Mouse (Mus musculus) ES-Bruce4 (cell line): Measurements from ENCODE around the gene Wasf1. TPM values are rescaled to one million over a fixed set of nuclear protein-coding genes. Genes with fewer than 3 reads are reported as not detected.

Experiments used
- H3K27ac ChIP-seq: 2 replicates; pipeline ENCODE4 v1.5.1; 2012; ENCODE audit warnings: low read length, inconsistent platforms; ENCODE audit not compliant: insufficient read depth
- H3K27me3 ChIP-seq: 2 replicates; pipeline ENCODE4 v1.6.1; 2012; ENCODE audit warnings: mild to moderate bottlenecking, low read length, inconsistent platforms; ENCODE audit not compliant: control insufficient read depth, poor library complexity, insufficient read depth, severe bottlenecking
- H3K36me3 ChIP-seq: 2 replicates; pipeline ENCODE4 v1.6.1; 2012; ENCODE audit warnings: inconsistent platforms, mild to moderate bottlenecking, low read length, moderate library complexity; ENCODE audit not compliant: control insufficient read depth, poor library complexity, insufficient read depth, severe bottlenecking
- H3K4me1 ChIP-seq: one replicate; pipeline ENCODE4 v1.8.1; 2011; ENCODE audit warnings: low read length; ENCODE audit not compliant: control insufficient read depth, insufficient read depth
- H3K4me3 ChIP-seq: 2 replicates; pipeline ENCODE4 v1.5.1; 2011; ENCODE audit warnings: low read depth, mild to moderate bottlenecking, low read length
- H3K9ac ChIP-seq: 2 replicates; pipeline ENCODE4 v1.6.1; 2012; ENCODE audit warnings: low read depth, mild to moderate bottlenecking, inconsistent platforms; ENCODE audit not compliant: poor library complexity, severe bottlenecking
- H3K9me3 ChIP-seq: replicated peaks from 2 replicates; pipeline ENCODE4 v1.6.1; 2012; ENCODE audit warnings: mild to moderate bottlenecking, low read length, inconsistent platforms; ENCODE audit not compliant: control insufficient read depth, poor library complexity, insufficient read depth, severe bottlenecking
- CTCF ChIP-seq: IDR thresholded peaks from one replicate; pipeline ENCODE4 v1.8.1; 2011; ENCODE audit warnings: low read depth, low read length
- EP300 ChIP-seq: IDR thresholded peaks from 2 replicates; pipeline ENCODE4 v1.6.1; 2011; ENCODE audit warnings: low read depth, low read length; ENCODE audit not compliant: insufficient read depth
- POLR2A ChIP-seq: IDR thresholded peaks from one replicate; pipeline ENCODE4 v1.8.1; 2011; ENCODE audit warnings: low read length; ENCODE audit not compliant: insufficient read depth
- polyA plus RNA-seq: library from polyadenylated mRNA; stranded (reverse); fragments of >200 nt; gene quantifications from 2 replicates; pipeline ENCODE4 v1.2.4, GENCODE M21; 2011; ENCODE audit warnings: low read depth; ENCODE audit not compliant: missing spikeins, insufficient read depth, insufficient read length

Wasf1 gene
- polyA plus RNA-seq, 1 experiment = 47.3 TPM

DNA sequence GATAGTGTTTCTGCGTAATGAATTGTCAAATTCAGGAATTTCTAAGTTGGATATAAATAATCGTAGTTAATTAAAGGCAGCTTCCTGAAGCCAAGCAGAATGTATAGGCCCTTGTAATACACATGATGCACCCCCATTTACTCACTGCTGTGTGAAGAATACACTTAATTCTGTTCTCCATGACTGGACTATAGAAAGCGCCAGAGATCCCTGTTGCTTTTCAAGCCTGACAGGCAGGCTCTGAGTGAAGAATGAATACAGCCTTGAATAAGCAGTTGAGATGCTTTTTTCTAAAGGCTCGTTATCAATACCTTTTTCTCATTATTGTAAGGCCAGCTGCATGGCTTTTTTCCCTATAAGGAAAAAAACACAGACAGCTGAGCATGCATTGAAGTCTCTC is 59.4 kb downstream of the Wasf1 start:
- no peak overlapping the region for H3K4me3 ChIP-seq
- H3K9ac ChIP-seq = no peak overlapping the region
- no peaks in the 10 kb centered on the region for H3K9me3 ChIP-seq
- no peaks in the 10 kb centered on the region for H3K27me3 ChIP-seq
- H3K4me1 ChIP-seq = no peaks in the 10 kb centered on the region
- no peak overlapping the region for H3K27ac ChIP-seq
- TF ChIP-seq POLR2A (no peak), EP300 (no peak), CTCF (no peak)
- H3K36me3 ChIP-seq = 0 out of 2 replicates have a peak, but pooled peaks cover under 1% of the 10 kb centered on the region

DNA sequence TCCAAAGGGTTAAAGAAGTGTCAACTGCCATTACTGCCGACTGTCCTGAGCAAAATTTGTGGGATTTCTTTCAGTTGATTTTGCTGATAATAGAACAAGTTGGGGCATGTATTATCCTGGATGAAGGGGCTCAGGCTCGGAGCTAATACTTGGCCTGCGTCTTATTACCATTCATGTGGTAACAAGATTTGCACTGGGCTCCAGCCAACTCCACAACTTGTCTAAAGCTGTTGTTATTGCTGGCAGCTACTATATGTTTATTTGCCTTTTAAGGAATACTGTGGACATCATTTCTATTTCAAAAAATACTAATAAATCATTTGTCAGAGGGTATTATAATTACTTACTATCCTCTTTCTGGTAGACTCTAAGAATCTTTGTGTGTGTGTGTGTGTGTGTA is 66.9 kb downstream of the Wasf1 start:
- no peaks in the 10 kb centered on the region for H3K36me3 ChIP-seq
- no peak overlapping the region for H3K9ac ChIP-seq
- TF ChIP-seq POLR2A (no peak), CTCF (no peak), EP300 (no peak)
- no peak overlapping the region for H3K4me3 ChIP-seq
- no peaks in the 10 kb centered on the region; the same call in 1 of the 2 replicates for H3K27me3 ChIP-seq
- no peaks in the 10 kb centered on the region for H3K9me3 ChIP-seq
- H3K4me1 ChIP-seq = no peaks in the 10 kb centered on the region
- no peak overlapping the region for H3K27ac ChIP-seq

DNA sequence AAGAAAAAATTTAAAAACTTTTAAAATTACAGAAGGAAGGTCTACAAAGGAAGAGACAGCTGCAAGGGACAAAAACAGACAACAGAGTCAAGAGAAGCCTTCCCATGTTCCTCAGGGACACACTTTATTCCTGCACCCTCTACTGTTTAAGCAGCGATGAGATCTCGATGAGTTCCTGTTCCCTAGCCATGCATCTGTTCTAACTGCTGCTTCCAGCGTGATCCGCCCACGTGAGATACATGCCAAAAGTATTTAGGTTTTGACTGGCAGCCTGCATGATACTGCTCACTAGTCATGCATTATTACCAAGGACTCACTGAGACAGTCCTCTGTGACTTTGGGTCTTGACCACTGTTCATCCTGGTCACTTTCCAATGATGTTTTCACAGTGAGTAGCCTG is 72.9 kb downstream of the Wasf1 start:
- Histone ChIP-seq H3K9ac (no peak overlapping the region), H3K27me3 (no peaks in the 10 kb centered on the region; the same call in 1 of the 2 replicates)
- TF ChIP-seq POLR2A = no peak
- no peak for TF ChIP-seq EP300
- TF ChIP-seq CTCF = no peak

DNA sequence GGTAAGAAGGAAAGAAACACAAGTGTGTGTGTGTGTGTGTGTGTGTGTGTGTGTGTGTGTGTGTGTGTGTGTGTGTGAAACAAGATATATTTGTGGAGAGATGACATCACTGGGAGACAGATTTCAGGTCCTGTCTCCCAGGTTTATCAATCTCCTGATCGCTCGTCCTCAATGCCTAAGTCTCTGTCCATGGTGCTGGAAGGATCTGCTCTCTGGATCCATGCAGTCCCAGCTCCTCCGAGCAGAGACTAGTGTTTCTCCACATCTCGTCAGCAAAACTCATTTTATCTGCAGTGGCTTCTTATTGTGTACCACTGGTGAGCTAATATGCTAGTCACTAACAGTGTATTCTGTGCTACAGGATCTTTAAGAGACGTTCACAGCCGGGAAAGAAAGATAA is 78.1 kb downstream of the Wasf1 start:
- Histone ChIP-seq H3K27ac (no peak overlapping the region), H3K4me3 (no peak overlapping the region), H3K9me3 (no peaks in the 10 kb centered on the region), H3K9ac (no peak overlapping the region), H3K27me3 (no peaks in the 10 kb centered on the region), H3K36me3 (no peaks in the 10 kb centered on the region), H3K4me1 (no peaks in the 10 kb centered on the region)
- TF ChIP-seq CTCF (no peak), EP300 (no peak), POLR2A (no peak)

More for the DNA sequence above, 72.9 kb downstream of the Wasf1 start:
- Histone ChIP-seq H3K9me3 (no peaks in the 10 kb centered on the region), H3K36me3 (no peaks in the 10 kb centered on the region), H3K27ac (no peak overlapping the region), H3K4me1 (no peaks in the 10 kb centered on the region), H3K4me3 (no peak overlapping the region)

DNA sequence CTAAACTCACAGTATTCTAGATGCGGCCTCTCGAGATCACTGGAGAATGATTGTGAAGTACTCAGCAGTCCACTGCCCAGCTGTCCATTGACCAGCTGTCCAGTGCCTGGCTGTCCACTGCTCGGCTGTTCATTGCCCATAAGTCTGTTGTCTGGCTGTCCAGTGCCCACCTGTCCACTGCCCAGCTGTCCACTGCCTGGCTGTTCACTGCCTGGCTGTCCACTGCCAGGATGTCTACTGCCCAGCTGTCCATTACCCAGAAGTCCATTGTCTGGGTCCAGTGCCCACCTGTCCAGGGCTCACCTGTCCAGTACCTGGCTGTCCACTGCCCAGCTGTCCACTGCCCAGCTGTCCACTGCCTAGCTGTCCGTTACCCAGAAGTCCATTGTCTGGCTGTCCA is 78.7 kb downstream of the Wasf1 start:
- H3K9me3 ChIP-seq = no peaks in the 10 kb centered on the region
- H3K9ac ChIP-seq = no peak overlapping the region
- no peaks in the 10 kb centered on the region for H3K4me1 ChIP-seq
- no peak for TF ChIP-seq POLR2A
- TF ChIP-seq CTCF = no peak
- TF ChIP-seq EP300 = no peak
- H3K27ac ChIP-seq = no peak overlapping the region
- no peaks in the 10 kb centered on the region for H3K27me3 ChIP-seq
- no peaks in the 10 kb centered on the region for H3K36me3 ChIP-seq
- H3K4me3 ChIP-seq = no peak overlapping the region

DNA sequence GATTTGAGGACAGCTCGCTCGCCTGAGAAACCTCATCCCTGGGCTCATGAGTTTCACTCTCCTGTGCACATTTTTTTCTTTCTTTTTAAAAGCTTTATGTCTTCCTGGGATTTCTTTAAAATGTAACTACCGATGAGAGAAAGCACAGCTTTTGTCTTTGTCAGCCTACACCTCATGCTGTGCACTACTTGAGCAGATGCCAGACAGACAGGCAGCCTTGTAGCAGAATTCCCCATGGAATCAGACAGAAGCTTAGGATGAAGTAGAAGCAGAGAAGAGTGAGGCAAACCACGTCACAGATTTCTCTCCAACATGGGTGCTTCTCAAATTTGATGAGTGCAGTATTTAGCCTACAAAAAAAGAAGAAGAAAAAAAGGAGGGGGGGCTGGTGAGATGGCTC is 81.3 kb downstream of the Wasf1 start:
- Histone ChIP-seq H3K4me3 (no peak overlapping the region), H3K9ac (no peak overlapping the region), H3K4me1 (no peaks in the 10 kb centered on the region), H3K9me3 (no peaks in the 10 kb centered on the region), H3K27ac (no peak overlapping the region), H3K36me3 (no peaks in the 10 kb centered on the region), H3K27me3 (no peaks in the 10 kb centered on the region)
- TF ChIP-seq EP300 (no peak), CTCF (no peak), POLR2A (no peak)
